Mouse (Mus musculus) lung, postnatal 0 days (tissue): ENCODE results near the gene Rassf3.

Source experiments
- CTCF ChIP-seq: IDR thresholded peaks from 2 replicates; pipeline ENCODE4 v1.5.1; 2016; ENCODE audit warnings: antibody characterized with exemption, mild to moderate bottlenecking
- EP300 ChIP-seq: IDR thresholded peaks from 2 replicates; pipeline ENCODE4 v1.6.1; 2016; ENCODE audit warnings: antibody characterized with exemption, mild to moderate bottlenecking, control low read depth

- no peak for TF ChIP-seq CTCF
- TF ChIP-seq EP300, result no peak
Observed at GRCm38 (mm10) chr10:121391901-121392300, 84.2 kb downstream of the Rassf3 start.
